Comparison of ENCODE assay signal across 8 mouse cellular contexts in genomic region chr6:94647574-94648430, GRCm38 (mm10). TPM values are rescaled to one million over a fixed set of nuclear protein-coding genes. Genes with fewer than 3 reads are reported as not detected.
A peak's percentile ranks its signal among the peaks of the same experiment; 100 is the strongest.
DNase-seq lines count a peak whose midpoint lies in the region; ATAC-seq and TF ChIP-seq lines count a peak whose summit lies in the region.

No protein-coding gene starts in this region.

- peak; percentile 33 to 70 for DNase-seq in adrenal gland, adult (ENCODE audit: inconsistent age in 2 of 2, low spot score in 1 of 2)
- no peak for DNase-seq in adrenal gland, postnatal 4 days (ENCODE audit: low spot score in 2 of 2)
- DNase-seq in cerebellum, adult 18-20 months, result peak; percentile 50 to 63
- DNase-seq in forebrain, postnatal 0 days, result peak; percentile 50
- DNase-seq in hindbrain, embryonic 10.5 days (ENCODE audit: low spot score), result peak; percentile 56
- peak; percentile 38 to 60 for DNase-seq in layer of hippocampus, postnatal 14 days (ENCODE audit: low spot score in 2 of 2)
- DNase-seq in thymus, adult 18-20 months, result peak; percentile 75 to 83

- H3K27ac ChIP-seq in forebrain, postnatal 0 days (ENCODE audit: low read depth, low read length), result peak overlapping the region; percentile 55; the same call in 1 of the 2 replicates
- H3K27ac ChIP-seq in hindbrain, embryonic 10.5 days, result peak overlapping the region; percentile 76

- no peak overlapping the region for H3K4me3 ChIP-seq in forebrain, postnatal 0 days (ENCODE audit: low read depth, low read length)
- no peak overlapping the region for H3K4me3 ChIP-seq in hindbrain, embryonic 10.5 days

- no peak overlapping the region for H3K9ac ChIP-seq in forebrain, postnatal 0 days

- peak; percentile 88 for ATAC-seq in forebrain, postnatal 0 days
- peak; percentile 84 for ATAC-seq in megakaryocyte progenitor cell, adult 5-6 weeks (replicated peaks; ENCODE audit: poor library complexity)

- WGBS in forebrain, postnatal 0 days, result 14% methylated on average over 10 of the region's 10 CpGs
- 13% methylated on average over 10 of the region's 10 CpGs for WGBS in hindbrain, embryonic 10.5 days

- no peaks in the 10 kb centered on the region for H3K36me3 ChIP-seq in forebrain, postnatal 0 days (ENCODE audit: insufficient read depth)
- H3K36me3 ChIP-seq in hindbrain, embryonic 10.5 days, result peaks cover 43% of the 10 kb centered on the region

- no peaks in the 10 kb centered on the region for H3K9me3 ChIP-seq in forebrain, postnatal 0 days (ENCODE audit: low read length)
- no peaks in the 10 kb centered on the region for H3K9me3 ChIP-seq in hindbrain, embryonic 10.5 days

- H3K4me1 ChIP-seq in forebrain, postnatal 0 days (ENCODE audit: insufficient read depth), result peaks cover 11% of the 10 kb centered on the region; the same call in 1 of the 2 replicates
- peaks cover 63% of the 10 kb centered on the region for H3K4me1 ChIP-seq in hindbrain, embryonic 10.5 days (replicated peaks)

- TF ChIP-seq CTCF in forebrain, postnatal 0 days (IDR thresholded peaks at IDR 0.05; ENCODE audit: low read depth), result no peak

- no peaks in the 10 kb centered on the region for H3K27me3 ChIP-seq in forebrain, postnatal 0 days (ENCODE audit: insufficient read depth, low read length)
- no peaks in the 10 kb centered on the region for H3K27me3 ChIP-seq in hindbrain, embryonic 10.5 days (ENCODE audit: insufficient read depth, poor library complexity, severe bottlenecking)

- 0 out of 2 replicates have a peak overlapping the region, but pooled peaks have one; percentile 16 for H3K4me2 ChIP-seq in forebrain, postnatal 0 days (ENCODE audit: low read depth)

RNA-seq across cellular contexts. Expression of gene Lrig1, which starts 52.2 kb away (rescaled TPM):
- total RNA-seq in adrenal gland, postnatal 4 days (2021), result 10 to 100 TPM; 14.5 to 15.3 TPM
- total RNA-seq in forebrain, postnatal 0 days (2014; rRNA removed), result 36.9 and 53.3 TPM in 2 replicates
- polyA plus RNA-seq in forebrain, postnatal 0 days (2015; fragmentation: Nextera tagmentation; extraction: Ambion mirVana), result 9.0 and 10.7 TPM in 2 replicates
- polyA plus RNA-seq in hindbrain, embryonic 10.5 days (2016; fragmentation: Nextera tagmentation; extraction: Ambion mirVana), result 12.7 and 14.4 TPM in 2 replicates
- 10 to 100 TPM; 33.2 to 34.9 TPM for total RNA-seq in layer of hippocampus, postnatal 14 days (2021)
- 0.24 and 0.44 TPM in 2 replicates for total RNA-seq in megakaryocyte progenitor cell, adult 5-6 weeks (2015)
- 0.74 and 0.79 TPM in 2 replicates for total RNA-seq in megakaryocyte progenitor cell, adult 5-6 weeks (2017)

Comparison
In these comparisons a context has a peak if more than half of its experiments do, and no peak if none do; other contexts are left out.
1. DNase-seq: peak in adrenal gland, adult (2 of 2), cerebellum, adult 18-20 months (2 of 2), forebrain, postnatal 0 days (single experiment), hindbrain, embryonic 10.5 days (single experiment), layer of hippocampus, postnatal 14 days (2 of 2) and thymus, adult 18-20 months (2 of 2); none in adrenal gland, postnatal 4 days (0 of 2).
2. RNA of gene Lrig1, which starts 52.2 kb away (total RNA-seq): 36.9 to 53.3 TPM in forebrain, postnatal 0 days, 33.2 to 34.9 TPM in layer of hippocampus, postnatal 14 days and 14.5 to 15.3 TPM in adrenal gland, postnatal 4 days; 0.24 to 0.79 TPM in megakaryocyte progenitor cell, adult 5-6 weeks; every median in the first group is over 4 times any median in the second.